Mouse (Mus musculus): ENCODE results near the gene Cdh8. TPM values are rescaled to one million over a fixed set of nuclear protein-coding genes. Genes with fewer than 3 reads are reported as not detected.

The Cdh8 gene
- polyA plus RNA-seq, 2 experiments = 2.6 to 3.0 TPM

DNA sequence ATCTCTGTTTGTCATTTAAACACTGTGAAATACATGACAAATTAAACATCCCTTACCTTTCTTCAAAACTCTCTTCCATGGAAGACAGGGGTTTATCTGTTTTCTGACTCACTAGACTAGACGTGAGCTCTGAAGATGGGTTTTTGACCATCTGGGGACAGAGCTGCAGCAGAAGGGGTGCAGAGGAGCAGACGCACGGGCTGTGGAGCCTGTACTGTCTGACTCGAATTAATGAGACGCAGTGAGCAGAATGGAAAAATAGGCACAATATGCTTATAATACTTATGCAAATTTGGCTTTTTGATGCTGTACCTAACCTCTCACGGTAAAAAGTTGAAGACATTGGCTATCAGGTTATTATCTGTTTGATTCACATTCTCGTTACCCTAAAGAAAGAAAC is 1.2 kb upstream of the Cdh8 start:
- Histone ChIP-seq H3K36me3 (ENCODE audit: control insufficient read depth, insufficient read depth, low read length) (no peaks in the 10 kb centered on the region), H3K4me1 (ENCODE audit: control insufficient read depth, insufficient read depth, low read length) (peaks cover 3% of the 10 kb centered on the region; the same call in 1 of the 2 replicates), H3K9me3 (ENCODE audit: control insufficient read depth, low read length) (no peaks in the 10 kb centered on the region), H3K4me2 (replicated peaks; ENCODE audit: low read depth, low read length, severe bottlenecking) (no peak overlapping the region), H3K4me3 (replicated peaks; ENCODE audit: low read length) (no peak overlapping the region), H3K9ac (ENCODE audit: low read depth, low read length, severe bottlenecking) (no peak overlapping the region), H3K27ac (replicated peaks; ENCODE audit: low read depth, low read length) (no peak overlapping the region), H3K27me3 (ENCODE audit: control insufficient read depth, insufficient read depth, low read length) (peaks cover 61% of the 10 kb centered on the region)
- ATAC-seq (ENCODE audit: low FRiP score, low read depth) (no peak), DNase-seq (ENCODE audit: low spot score) (no peak)
- no peak for TF ChIP-seq POLR2A (IDR thresholded peaks at IDR 0.05; ENCODE audit: borderline replicate concordance, extremely low read depth, insufficient read depth, insufficient read length)
- 49% methylated on average over 7 of the region's 7 CpGs for WGBS

DNA sequence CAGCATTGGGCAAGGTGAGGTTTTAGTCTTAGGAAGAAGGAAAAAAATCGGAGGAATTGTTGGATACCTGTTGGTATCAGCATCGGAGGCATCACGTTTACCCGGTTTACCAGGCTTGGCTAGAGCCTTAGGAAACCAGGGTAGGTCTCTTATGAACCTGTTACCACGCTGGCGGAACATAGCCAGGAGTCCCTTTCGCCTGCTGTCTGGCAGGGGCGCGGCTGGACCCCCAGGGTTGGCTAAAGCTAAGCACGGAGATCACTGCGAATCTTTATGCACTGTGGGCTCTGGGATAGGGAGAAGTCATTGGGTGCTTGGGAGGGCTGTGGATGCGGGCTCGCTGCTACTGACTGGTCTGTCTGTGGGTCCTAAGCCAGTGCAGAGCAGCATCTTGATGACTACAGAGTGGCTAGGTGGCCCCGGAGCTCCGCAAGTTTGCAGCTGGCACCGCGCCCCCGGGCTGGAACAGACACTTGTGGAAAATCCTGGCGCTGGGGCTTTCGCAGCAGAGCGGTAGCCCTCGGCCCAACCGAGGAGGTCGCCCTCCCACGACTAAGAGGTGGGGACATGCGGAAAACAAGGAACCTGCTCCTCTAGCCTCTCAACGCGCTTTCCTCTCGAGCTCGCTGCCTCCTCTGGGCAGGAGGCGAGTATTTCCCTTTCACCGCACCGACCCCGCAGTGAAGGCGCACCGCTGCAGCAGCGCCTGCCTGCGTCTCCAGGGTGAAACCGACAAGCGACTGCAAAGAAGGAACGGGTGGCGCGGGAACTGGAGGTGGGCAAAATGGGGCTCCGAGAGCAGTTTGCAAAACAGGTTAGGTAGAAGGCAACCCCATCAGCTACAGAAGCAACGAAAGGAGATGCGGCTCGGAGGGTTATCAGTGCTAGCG is 950 bp downstream of the Cdh8 start:
- Histone ChIP-seq H3K9ac (ENCODE audit: low read depth, low read length, severe bottlenecking) (peak overlapping the region; percentile 36; the same call in 1 of the 2 replicates), H3K27me3 (ENCODE audit: control insufficient read depth, insufficient read depth, low read length) (peaks cover 63% of the 10 kb centered on the region), H3K4me1 (ENCODE audit: control insufficient read depth, insufficient read depth, low read length) (peaks cover 3% of the 10 kb centered on the region; the same call in 1 of the 2 replicates), H3K27ac (replicated peaks; ENCODE audit: low read depth, low read length) (no peak overlapping the region), H3K4me3 (replicated peaks; ENCODE audit: low read length) (peak overlapping the region; percentile 40), H3K4me2 (replicated peaks; ENCODE audit: low read depth, low read length, severe bottlenecking) (peak overlapping the region; percentile 88), H3K9me3 (ENCODE audit: control insufficient read depth, low read length) (no peaks in the 10 kb centered on the region), H3K36me3 (ENCODE audit: control insufficient read depth, insufficient read depth, low read length) (no peaks in the 10 kb centered on the region)
- DNase-seq (ENCODE audit: low spot score) (no peak), ATAC-seq (ENCODE audit: low FRiP score, low read depth) (no peak)
- TF ChIP-seq POLR2A (IDR thresholded peaks at IDR 0.05; ENCODE audit: borderline replicate concordance, extremely low read depth, insufficient read depth, insufficient read length) = no peak
- WGBS = under 1% methylated on average over 48 of the region's 48 CpGs

DNA sequence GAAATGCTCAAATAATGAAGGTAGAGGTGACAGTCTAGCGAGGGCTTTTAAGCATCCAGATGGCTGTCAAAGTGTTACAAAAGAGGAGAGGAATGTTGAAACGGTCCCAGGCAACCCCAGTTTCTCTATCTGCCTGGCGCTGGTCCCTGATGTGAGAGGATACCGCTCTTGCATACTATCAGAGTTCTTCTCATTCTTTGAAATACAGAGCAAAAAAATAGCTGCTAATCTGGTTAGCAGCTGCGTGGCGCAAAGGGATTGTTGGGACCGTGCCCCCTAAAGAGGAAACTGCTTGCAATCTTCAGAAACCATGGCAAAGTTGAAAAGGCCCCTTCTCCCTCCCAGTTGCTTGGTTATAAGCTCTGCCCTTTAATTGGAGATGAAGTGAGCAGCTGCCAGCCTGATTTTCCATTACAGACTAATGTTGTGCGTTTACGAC is 1.8 kb downstream of the Cdh8 start:
- Histone ChIP-seq H3K9me3 (ENCODE audit: control insufficient read depth, low read length) (no peaks in the 10 kb centered on the region), H3K27me3 (ENCODE audit: control insufficient read depth, insufficient read depth, low read length) (peaks cover 58% of the 10 kb centered on the region), H3K27ac (replicated peaks; ENCODE audit: low read depth, low read length) (no peak overlapping the region), H3K4me1 (ENCODE audit: control insufficient read depth, insufficient read depth, low read length) (peaks cover 3% of the 10 kb centered on the region; the same call in 1 of the 2 replicates), H3K4me2 (replicated peaks; ENCODE audit: low read depth, low read length, severe bottlenecking) (peak overlapping the region; percentile 88), H3K4me3 (replicated peaks; ENCODE audit: low read length) (peak overlapping the region; percentile 40), H3K36me3 (ENCODE audit: control insufficient read depth, insufficient read depth, low read length) (no peaks in the 10 kb centered on the region), H3K9ac (ENCODE audit: low read depth, low read length, severe bottlenecking) (no peak overlapping the region)
- DNase-seq (ENCODE audit: low spot score) (no peak), ATAC-seq (ENCODE audit: low FRiP score, low read depth) (no peak)
- WGBS = 5% methylated on average over 9 of the region's 9 CpGs
- TF ChIP-seq POLR2A (IDR thresholded peaks at IDR 0.05; ENCODE audit: borderline replicate concordance, extremely low read depth, insufficient read depth, insufficient read length) = no peak

DNA sequence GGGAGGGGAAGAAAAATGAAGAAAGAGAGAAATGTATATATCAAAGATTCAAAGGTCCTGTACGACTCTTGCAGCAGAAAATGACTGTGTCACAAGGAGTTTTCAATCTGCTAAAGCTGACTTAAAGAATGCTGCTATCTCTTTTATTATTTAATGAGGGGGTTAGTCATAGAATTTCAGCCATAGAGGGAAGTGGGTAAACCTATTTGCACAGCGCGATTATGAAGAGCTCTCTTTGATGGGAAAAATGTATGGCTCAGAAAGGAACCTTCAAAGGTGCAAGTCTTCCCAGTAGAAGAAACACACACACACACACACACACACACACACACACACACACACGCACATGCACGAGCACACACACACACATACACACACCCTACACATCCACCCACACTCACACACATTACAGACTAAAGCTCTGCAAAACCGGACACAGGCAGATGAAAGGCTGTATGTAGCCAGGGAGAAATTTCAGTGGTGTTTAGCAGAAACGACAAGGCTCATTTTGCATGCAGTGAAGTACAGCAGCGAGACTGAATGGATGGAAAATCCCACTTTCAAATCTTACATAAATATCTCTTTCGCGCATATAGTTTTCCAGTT is 2.3 kb downstream of the Cdh8 start:
- H3K9me3 ChIP-seq (ENCODE audit: control insufficient read depth, low read length) = no peaks in the 10 kb centered on the region
- H3K9ac ChIP-seq (ENCODE audit: low read depth, low read length, severe bottlenecking) = no peak overlapping the region
- H3K36me3 ChIP-seq (ENCODE audit: control insufficient read depth, insufficient read depth, low read length) = no peaks in the 10 kb centered on the region
- 33% methylated on average over 10 of the region's 10 CpGs for WGBS
- DNase-seq (ENCODE audit: low spot score) = no peak
- no peak overlapping the region for H3K27ac ChIP-seq (replicated peaks; ENCODE audit: low read depth, low read length)
- H3K4me3 ChIP-seq (replicated peaks; ENCODE audit: low read length) = peak overlapping the region; percentile 40
- no peak for TF ChIP-seq POLR2A (IDR thresholded peaks at IDR 0.05; ENCODE audit: borderline replicate concordance, extremely low read depth, insufficient read depth, insufficient read length)
- H3K27me3 ChIP-seq (ENCODE audit: control insufficient read depth, insufficient read depth, low read length) = peaks cover 56% of the 10 kb centered on the region
- ATAC-seq (ENCODE audit: low FRiP score, low read depth) = no peak
- peak overlapping the region; percentile 88; the same call in 1 of the 2 replicates for H3K4me2 ChIP-seq (replicated peaks; ENCODE audit: low read depth, low read length, severe bottlenecking)
- H3K4me1 ChIP-seq (ENCODE audit: control insufficient read depth, insufficient read depth, low read length) = peaks cover 3% of the 10 kb centered on the region; the same call in 1 of the 2 replicates

DNA sequence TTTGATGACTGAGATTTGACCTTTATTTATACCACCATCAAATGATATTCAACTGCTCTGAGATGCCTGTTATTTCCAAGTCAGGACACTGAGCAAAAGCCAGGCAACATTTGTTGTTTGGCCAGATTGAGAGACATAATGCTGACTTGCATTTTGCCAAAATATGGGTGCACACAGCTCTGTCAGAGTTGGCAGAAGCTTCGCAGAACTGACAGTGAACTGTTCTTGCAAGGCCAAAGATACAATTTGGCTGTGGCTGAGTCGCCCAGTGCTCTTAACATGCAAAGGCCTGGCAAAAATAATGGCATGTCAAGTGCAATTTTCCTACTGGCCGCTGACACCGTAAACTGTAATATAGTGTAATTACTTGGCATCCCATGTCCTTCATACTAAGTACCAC is 22.4 kb downstream of the Cdh8 start:
- WGBS = 74% methylated on average over 4 of the region's 4 CpGs
- TF ChIP-seq POLR2A (IDR thresholded peaks at IDR 0.05; ENCODE audit: borderline replicate concordance, extremely low read depth, insufficient read depth, insufficient read length) = no peak

More for the DNA sequence above, 22.4 kb downstream of the Cdh8 start:
- no peak for ATAC-seq (ENCODE audit: low FRiP score, low read depth)
- Histone ChIP-seq H3K36me3 (ENCODE audit: control insufficient read depth, insufficient read depth, low read length) (no peaks in the 10 kb centered on the region), H3K27me3 (ENCODE audit: control insufficient read depth, insufficient read depth, low read length) (no peaks in the 10 kb centered on the region), H3K4me1 (ENCODE audit: control insufficient read depth, insufficient read depth, low read length) (no peaks in the 10 kb centered on the region), H3K27ac (replicated peaks; ENCODE audit: low read depth, low read length) (no peak overlapping the region), H3K9me3 (ENCODE audit: control insufficient read depth, low read length) (no peaks in the 10 kb centered on the region), H3K4me3 (replicated peaks; ENCODE audit: low read length) (no peak overlapping the region), H3K9ac (ENCODE audit: low read depth, low read length, severe bottlenecking) (no peak overlapping the region), H3K4me2 (replicated peaks; ENCODE audit: low read depth, low read length, severe bottlenecking) (no peak overlapping the region)
- no peak for DNase-seq (ENCODE audit: low spot score)
